Mouse (Mus musculus): ENCODE results near the gene Emp1. TPM values are rescaled to one million over a fixed set of nuclear protein-coding genes. Genes with fewer than 3 reads are reported as not detected.

The Emp1 gene
- 1 to 10 TPM; 2.4 to 3.9 TPM for total RNA-seq (2021)

GRCm38 (mm10) chr6:135362459-135363159 lies at the start of gene Emp1:
Emp1 (plus strand) TSS chr6:135362545.
- peak; percentile 36 to 89 for DNase-seq (ENCODE audit: low spot score in 2 of 2)
- intact Hi-C loops (cut with DNase I): no loop called here

- intact Hi-C loops (cut with DNase I): loop anchor here (5.0 kb wide), 1 partner anchor 52 kb away; no protein-coding TSS in a partner anchor
- no peak for DNase-seq (ENCODE audit: low spot score in 2 of 2)
Observed at GRCm38 (mm10) chr6:135313981-135314380, 48.4 kb upstream of the Emp1 start.

- DNase-seq (ENCODE audit: low spot score in 2 of 2): peak in 1 of 2 experiments; percentile 80
- intact Hi-C loops (cut with DNase I): no loop called here
Observed at GRCm38 (mm10) chr6:135316141-135316540, 46.2 kb upstream of the Emp1 start.

- DNase-seq (ENCODE audit: low spot score in 2 of 2): no peak
- intact Hi-C loops (cut with DNase I): no loop called here
Observed at GRCm38 (mm10) chr6:135319431-135319933, 42.9 kb upstream of the Emp1 start.

- no peak for DNase-seq (ENCODE audit: low spot score in 2 of 2)
- intact Hi-C loops (cut with DNase I): no loop called here
Observed at GRCm38 (mm10) chr6:135322749-135323148, 39.6 kb upstream of the Emp1 start.

GRCm38 (mm10) chr6:135323311-135323982 lies 38.9 kb upstream of the Emp1 start:
- intact Hi-C loops (cut with DNase I): no loop called here
- no peak for DNase-seq (ENCODE audit: low spot score in 2 of 2)

GRCm38 (mm10) chr6:135324111-135324510 lies 38.2 kb upstream of the Emp1 start:
- intact Hi-C loops (cut with DNase I): no loop called here
- DNase-seq (ENCODE audit: low spot score in 2 of 2): no peak

GRCm38 (mm10) chr6:135324686-135325300 lies 37.6 kb upstream of the Emp1 start:
- intact Hi-C loops (cut with DNase I): no loop called here
- DNase-seq (ENCODE audit: low spot score in 2 of 2): no peak

GRCm38 (mm10) chr6:135326847-135327246 lies 35.5 kb upstream of the Emp1 start:
- intact Hi-C loops (cut with DNase I): no loop called here

GRCm38 (mm10) chr6:135331916-135332315 lies 30.4 kb upstream of the Emp1 start:
- intact Hi-C loops (cut with DNase I): no loop called here
- DNase-seq (ENCODE audit: low spot score in 2 of 2): peak; percentile 13 to 50

More at GRCm38 (mm10) chr6:135326847-135327246, 35.5 kb upstream of the Emp1 start:
- DNase-seq (ENCODE audit: low spot score in 2 of 2): no peak

- peak in 1 of 2 experiments; percentile 52 for DNase-seq (ENCODE audit: low spot score in 2 of 2)
- intact Hi-C loops (cut with DNase I): no loop called here
Observed at GRCm38 (mm10) chr6:135332737-135333281, 29.5 kb upstream of the Emp1 start.

GRCm38 (mm10) chr6:135333994-135334651 lies 28.2 kb upstream of the Emp1 start:
- no peak for DNase-seq (ENCODE audit: low spot score in 2 of 2)
- intact Hi-C loops (cut with DNase I): no loop called here

- DNase-seq (ENCODE audit: low spot score in 2 of 2): no peak
- intact Hi-C loops (cut with DNase I): no loop called here
Observed at GRCm38 (mm10) chr6:135336376-135336775, 26.0 kb upstream of the Emp1 start.

GRCm38 (mm10) chr6:135340355-135341075 lies 21.8 kb upstream of the Emp1 start:
- intact Hi-C loops (cut with DNase I): no loop called here
- peak in 1 of 2 experiments; percentile 67 for DNase-seq (ENCODE audit: low spot score in 2 of 2)

GRCm38 (mm10) chr6:135341076-135341378 lies 21.3 kb upstream of the Emp1 start:
- no peak for DNase-seq (ENCODE audit: low spot score in 2 of 2)
- intact Hi-C loops (cut with DNase I): no loop called here

- DNase-seq (ENCODE audit: low spot score in 2 of 2): no peak
- intact Hi-C loops (cut with DNase I): no loop called here
Observed at GRCm38 (mm10) chr6:135351638-135352302, 10.6 kb upstream of the Emp1 start.

- intact Hi-C loops (cut with DNase I): no loop called here
- no peak for DNase-seq (ENCODE audit: low spot score in 2 of 2)
Observed at GRCm38 (mm10) chr6:135352537-135352936, 9.8 kb upstream of the Emp1 start.

GRCm38 (mm10) chr6:135354953-135355352 lies 7.4 kb upstream of the Emp1 start:
- intact Hi-C loops (cut with DNase I): no loop called here
- DNase-seq (ENCODE audit: low spot score in 2 of 2): no peak

- DNase-seq (ENCODE audit: low spot score in 2 of 2): peak in 1 of 2 experiments; percentile 9
- intact Hi-C loops (cut with DNase I): no loop called here
Observed at GRCm38 (mm10) chr6:135360331-135360730, 2.0 kb upstream of the Emp1 start.
